Mouse (Mus musculus) heart, postnatal 0 days (tissue): Measurements from ENCODE around the gene Tomm20.

Source experiments
- CTCF ChIP-seq: IDR thresholded peaks from 2 replicates; pipeline ENCODE4 v1.5.1; 2016; ENCODE audit warnings: antibody characterized with exemption, control low read depth, low read depth
- EP300 ChIP-seq: IDR thresholded peaks from 2 replicates; pipeline ENCODE4 v1.6.1; 2016; ENCODE audit warnings: antibody characterized with exemption, low read depth

DNA sequence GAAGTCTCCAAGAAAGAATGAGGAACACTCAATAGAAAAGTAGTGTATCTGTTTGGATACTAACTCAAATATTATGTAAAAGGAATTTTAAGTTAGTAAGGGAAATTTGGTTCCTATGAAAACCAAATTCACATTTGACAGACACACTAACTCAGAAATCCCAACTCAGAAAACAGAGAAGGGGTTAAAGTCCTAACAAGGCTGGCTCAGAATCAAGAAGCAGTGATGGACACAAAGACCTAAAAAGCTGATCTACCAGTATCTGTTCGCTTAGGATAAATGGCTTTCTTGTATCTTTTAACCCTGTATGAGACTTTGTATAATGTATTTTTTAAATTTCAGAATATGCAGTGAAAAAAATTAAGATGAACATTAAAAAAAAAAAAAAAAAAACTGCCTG lies 23.9 kb upstream of the Tomm20 start:
- no peak for TF ChIP-seq CTCF
- no peak for TF ChIP-seq EP300
